ENCODE assay signal across 11 mouse cellular contexts in the genomic region with DNA sequence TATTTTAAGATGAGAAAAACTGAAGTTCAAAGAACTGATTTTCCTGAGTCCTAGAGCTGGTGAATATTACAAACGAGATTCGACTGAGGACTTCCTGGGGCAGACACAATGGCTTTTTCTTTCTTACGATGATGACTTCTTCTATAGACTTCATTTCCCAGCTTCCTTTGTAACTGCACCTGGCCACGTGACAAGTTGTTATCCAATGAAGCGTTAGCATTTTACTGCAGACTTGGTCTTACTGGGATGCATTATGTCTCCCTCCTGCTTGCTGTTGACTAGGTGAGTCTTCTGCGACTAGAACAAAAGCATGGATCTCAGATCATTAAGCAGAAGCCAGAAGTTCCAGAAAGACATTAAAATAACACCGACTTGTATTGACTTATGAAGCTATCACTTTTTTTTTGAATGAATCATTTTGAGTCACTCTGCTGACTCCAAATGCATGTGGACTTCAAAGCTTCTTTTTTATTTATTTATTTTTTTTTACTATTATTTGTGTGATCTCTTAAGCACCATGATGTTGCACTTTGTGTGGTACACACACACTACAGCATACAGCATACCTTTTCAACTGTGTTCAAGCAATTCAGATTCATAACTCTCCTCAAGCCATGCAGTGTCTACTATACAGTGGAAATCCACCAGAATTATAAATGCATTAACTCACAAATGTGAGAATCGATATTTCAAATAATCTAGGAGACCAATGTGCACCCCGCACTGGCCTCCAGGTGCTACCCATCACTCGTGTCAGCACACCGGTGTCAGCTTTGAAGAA.
A peak's percentile ranks its signal among the peaks of the same experiment; 100 is the strongest.
DNase-seq lines count a peak whose midpoint lies in the region; ATAC-seq and TF ChIP-seq lines count a peak whose summit lies in the region.
"Had no signal": no experiment of that assay in that cellular context is flagged by ENCODE, and none has a peak within 500 bp of the region (broad histone marks: within the 10 kb centered on the region; RNA-seq: fewer than 3 reads in every experiment).

No protein-coding gene starts in this region.

- no peaks in the 10 kb centered on the region for H3K36me3 ChIP-seq in kidney, postnatal 0 days (ENCODE audit: insufficient read depth, low read length)
- no peaks in the 10 kb centered on the region for H3K36me3 ChIP-seq in embryonic facial prominence, embryonic 13.5 days
- no peaks in the 10 kb centered on the region for H3K36me3 ChIP-seq in intestine, embryonic 16.5 days (ENCODE audit: control insufficient read depth, insufficient read depth, low read length)
- H3K36me3 ChIP-seq: G1E had no signal

- H3K4me2 ChIP-seq in kidney, postnatal 0 days (ENCODE audit: low read length): no peak overlapping the region
- no peak overlapping the region for H3K4me2 ChIP-seq in embryonic facial prominence, embryonic 13.5 days
- H3K4me2 ChIP-seq in intestine, embryonic 16.5 days (ENCODE audit: low read depth, low read length): no peak overlapping the region

- DNase-seq in kidney, postnatal 0 days (ENCODE audit: low spot score): peak; percentile 40
- DNase-seq in kidney, adult 9 months: no peak
- peak; percentile 49 to 58 for DNase-seq in left cerebral cortex, postnatal 14 days (ENCODE audit: low spot score in 2 of 2)
- peak; percentile 38 for DNase-seq in right cerebral cortex, postnatal 14 days
- no peak for DNase-seq in kidney, adult 18-20 months
- DNase-seq: cerebellum, adult 2 months had no signal

- no peak overlapping the region for H3K4me3 ChIP-seq in kidney, postnatal 0 days (replicated peaks; ENCODE audit: low read depth, low read length)
- no peak overlapping the region for H3K4me3 ChIP-seq in embryonic facial prominence, embryonic 13.5 days
- H3K4me3 ChIP-seq in intestine, embryonic 16.5 days (ENCODE audit: low read length): no peak overlapping the region
- H3K4me3 ChIP-seq: megakaryocyte, embryonic 14.5 days had no signal

- no peak overlapping the region for H3K27ac ChIP-seq in kidney, postnatal 0 days
- H3K27ac ChIP-seq in embryonic facial prominence, embryonic 13.5 days: peak overlapping the region; percentile 97
- H3K27ac ChIP-seq in intestine, embryonic 16.5 days (ENCODE audit: low read length): no peak overlapping the region

- WGBS in kidney, postnatal 0 days: 62% methylated on average over 11 of the region's 11 CpGs
- WGBS in embryonic facial prominence, embryonic 13.5 days: 70% methylated on average over 11 of the region's 11 CpGs
- 65% methylated on average over 11 of the region's 11 CpGs for whole genome bisulfite sequencing in intestine, embryonic 16.5 days

- no peak overlapping the region for H3K9ac ChIP-seq in kidney, postnatal 0 days (ENCODE audit: low read depth, low read length)
- H3K9ac ChIP-seq in embryonic facial prominence, embryonic 13.5 days: peak overlapping the region; percentile 47; the same call in 1 of the 2 replicates
- no peak overlapping the region for H3K9ac ChIP-seq in intestine, embryonic 16.5 days (ENCODE audit: low read depth, low read length)

- ATAC-seq in kidney, postnatal 0 days (replicated peaks; ENCODE audit: low FRiP score, low read depth): no peak
- ATAC-seq in embryonic facial prominence, embryonic 13.5 days (ENCODE audit: insufficient number of reproducible peaks, insufficient read depth, low FRiP score, low TSS enrichment, low read depth): no peak
- no peak for ATAC-seq in intestine, embryonic 16.5 days
- ATAC-seq in erythroid progenitor cell, adult 5-6 weeks (replicated peaks; ENCODE audit: low FRiP score, poor library complexity, severe bottlenecking): no peak

- H3K9me3 ChIP-seq in kidney, postnatal 0 days (replicated peaks; ENCODE audit: low read length): no peaks in the 10 kb centered on the region
- H3K9me3 ChIP-seq in embryonic facial prominence, embryonic 13.5 days: no peaks in the 10 kb centered on the region
- H3K9me3 ChIP-seq in intestine, embryonic 16.5 days (ENCODE audit: control insufficient read depth, low read length): no peaks in the 10 kb centered on the region
- H3K9me3 ChIP-seq: G1E had no signal

- 0 out of 2 replicates have a peak, but pooled peaks cover 12% of the 10 kb centered on the region for H3K4me1 ChIP-seq in kidney, postnatal 0 days (replicated peaks; ENCODE audit: insufficient read depth, low read length)
- H3K4me1 ChIP-seq in embryonic facial prominence, embryonic 13.5 days: peaks cover 32% of the 10 kb centered on the region
- H3K4me1 ChIP-seq in intestine, embryonic 16.5 days (ENCODE audit: control insufficient read depth, insufficient read depth, low read length): peaks cover 8% of the 10 kb centered on the region
- H3K4me1 ChIP-seq: megakaryocyte, embryonic 14.5 days had no signal

- H3K27me3 ChIP-seq in kidney, postnatal 0 days (ENCODE audit: insufficient read depth, low read length): no peaks in the 10 kb centered on the region
- no peaks in the 10 kb centered on the region for H3K27me3 ChIP-seq in embryonic facial prominence, embryonic 13.5 days
- no peaks in the 10 kb centered on the region for H3K27me3 ChIP-seq in intestine, embryonic 16.5 days (replicated peaks; ENCODE audit: control insufficient read depth, insufficient read depth, low read length)
- H3K27me3 ChIP-seq: megakaryocyte, embryonic 14.5 days had no signal

- TF ChIP-seq CTCF in kidney, postnatal 0 days (IDR thresholded peaks at IDR 0.05; ENCODE audit: low read depth): no peak

- intact Hi-C loops in left cerebral cortex, postnatal 14 days (cut with DNase I): no loop called here

Comparison
In these comparisons a context has a peak if more than half of its experiments do, and no peak if none do; other contexts are left out.
1. DNase-seq: peak in kidney, postnatal 0 days (single experiment), left cerebral cortex, postnatal 14 days (2 of 2) and right cerebral cortex, postnatal 14 days (single experiment); none in kidney, adult 9 months (single experiment) and kidney, adult 18-20 months (single experiment).